Mouse (Mus musculus): Measurements from ENCODE around the gene Arhgef2.

DNA sequence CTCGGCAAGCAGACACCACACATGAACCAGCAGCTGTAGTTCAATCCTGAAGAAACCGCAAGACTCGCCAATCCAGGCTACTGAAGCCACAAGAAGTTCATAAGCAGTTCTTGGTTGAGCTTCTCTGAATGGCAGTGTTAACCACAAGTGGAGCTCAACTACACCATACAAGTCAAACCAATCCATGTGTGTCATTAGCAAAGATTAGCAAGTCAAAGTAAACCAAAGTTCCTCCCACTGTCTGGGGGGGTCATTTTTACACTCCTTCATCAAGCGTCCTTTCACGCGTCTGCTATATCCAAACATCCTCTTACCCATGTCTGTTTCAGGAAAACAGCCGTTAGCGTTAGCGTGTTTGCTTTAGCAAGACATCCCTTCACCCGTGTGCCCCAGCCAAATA lies 35.4 kb upstream of the Arhgef2 start:
- TF ChIP-seq CTCF (IDR thresholded peaks at IDR 0.05; ENCODE audit: extremely low read depth, insufficient read depth, low read length) (no peak), POLR2A (IDR thresholded peaks at IDR 0.05; ENCODE audit: extremely low read depth, insufficient read depth, low read length) (no peak)

Data from cortical plate, adult 2 months (tissue).